Mouse (Mus musculus) kidney, adult 2 months (tissue): ENCODE results near the gene Fam83e. TPM values are rescaled to one million over a fixed set of nuclear protein-coding genes. Genes with fewer than 3 reads are reported as not detected.

Source experiments
- DNase-seq: peaks from one replicate; pipeline ENCODE4 v3.0.0; 2021
- H3K27ac ChIP-seq: fragments of 200-500 bp; 2 replicates; pipeline ENCODE4 v1.5.1; 2012; ENCODE audit warnings: low read depth, low read length, control low read depth, inconsistent platforms; ENCODE audit not compliant: insufficient read depth
- H3K27me3 ChIP-seq: fragments of 200-500 bp; replicated peaks from 2 replicates; pipeline ENCODE4 v1.6.1; 2012; ENCODE audit warnings: mild to moderate bottlenecking, moderate library complexity, low read length, inconsistent platforms; ENCODE audit not compliant: control insufficient read depth, insufficient read depth
- H3K36me3 ChIP-seq: fragments of 200-500 bp; 2 replicates; pipeline ENCODE4 v1.6.1; 2012; ENCODE audit warnings: mild to moderate bottlenecking, moderate library complexity, low read length, inconsistent platforms; ENCODE audit not compliant: control insufficient read depth, insufficient read depth
- H3K4me1 ChIP-seq: fragments of 200-500 bp; 2 replicates; pipeline ENCODE4 v1.6.1; 2011; ENCODE audit warnings: low read length; ENCODE audit not compliant: control insufficient read depth, insufficient read depth
- H3K4me3 ChIP-seq: fragments of 200-500 bp; 2 replicates; pipeline ENCODE4 v1.5.1; 2011; ENCODE audit warnings: mild to moderate bottlenecking, low read depth, low read length, control low read depth; ENCODE audit not compliant: insufficient read depth
- CTCF ChIP-seq: fragments of 200-500 bp; conservative IDR thresholded peaks from 2 replicates; pipeline ENCODE4 v1.5.1; 2011; ENCODE audit warnings: low read depth, mild to moderate bottlenecking, control low read depth, low read length, moderate library complexity, mixed read lengths; ENCODE audit not compliant: insufficient read depth, insufficient read length
- POLR2A ChIP-seq: fragments of 200-500 bp; IDR thresholded peaks from one replicate; pipeline ENCODE4 v1.6.1; 2011; ENCODE audit warnings: low read depth, low read length, control low read depth
- WGBS: fragments of 180-500 bp; shearing (Covaris S2); methylation state at CpG from one replicate; pipeline ENCODE4 v1.1.7; 2018; 5-methylcytosine and 5-hydroxymethylcytosine counted together
- polyA plus RNA-seq: library from polyadenylated mRNA; depleted of rRNA; stranded (reverse); fragments of >200 nt; gene quantifications from 2 replicates; pipeline ENCODE4 v1.2.3, GENCODE M21; 2012

Gene Fam83e
- polyA plus RNA-seq, 1 experiment, result 0.19 TPM

- no peak overlapping the region for H3K4me3 ChIP-seq
- H3K4me1 ChIP-seq, result peaks cover 3% of the 10 kb centered on the region; the same call in 1 of the 2 replicates
- no peaks in the 10 kb centered on the region for H3K36me3 ChIP-seq
- TF ChIP-seq CTCF, result no peak
- TF ChIP-seq POLR2A, result no peak
- no peaks in the 10 kb centered on the region for H3K27me3 ChIP-seq
- DNase-seq, result peak; percentile 52
- 33% methylated on average over 9 of the region's 9 CpGs for WGBS
- H3K27ac ChIP-seq, result no peak overlapping the region
Observed at GRCm38 (mm10) chr7:45750162-45750561, 29.1 kb downstream of the Fam83e start.

DNA sequence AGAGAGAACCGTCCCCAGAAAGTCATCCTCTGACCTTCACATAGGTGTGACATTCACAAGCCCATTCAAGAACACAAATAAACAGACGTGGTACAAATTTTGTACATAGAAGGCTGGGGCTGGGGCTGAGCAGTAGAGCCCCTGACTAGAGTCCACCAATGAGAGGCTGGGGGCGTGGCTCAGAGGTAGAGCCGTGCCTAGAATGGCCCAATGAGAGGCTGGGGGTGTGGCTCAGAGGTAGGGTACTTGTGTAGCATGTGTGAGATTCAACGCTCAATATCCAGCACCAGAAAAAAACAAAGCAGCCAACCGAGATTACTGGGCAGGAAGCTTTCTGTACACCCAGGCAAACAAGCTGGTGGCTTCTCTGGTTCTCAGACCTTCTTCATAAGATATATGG, 34.7 kb downstream of the Fam83e start:
- TF ChIP-seq POLR2A (no peak), CTCF (no peak)

DNA sequence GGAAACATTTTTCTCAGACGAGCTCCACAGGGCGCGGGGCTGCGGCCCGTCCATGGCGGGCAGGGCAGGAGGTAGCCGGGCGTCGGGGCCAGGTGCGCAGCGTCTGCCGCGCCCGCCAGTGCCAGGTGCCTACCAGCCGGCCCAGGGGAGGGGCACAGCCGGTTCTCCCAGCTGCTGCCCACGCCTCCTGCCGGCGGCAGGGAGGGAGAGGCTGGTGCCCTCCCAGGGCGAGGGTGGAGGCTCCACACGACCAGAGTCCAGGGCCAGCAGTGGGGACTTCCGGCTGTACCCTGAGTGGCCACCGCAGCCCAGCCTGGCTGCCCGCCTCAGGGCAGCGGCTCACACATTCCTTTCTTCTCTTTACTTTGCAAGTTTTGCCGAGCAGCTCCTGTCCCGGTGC, 38.4 kb downstream of the Fam83e start:
- Histone ChIP-seq H3K36me3 (no peaks in the 10 kb centered on the region), H3K4me1 (no peaks in the 10 kb centered on the region), H3K4me3 (peak overlapping the region; percentile 24; the same call in 1 of the 2 replicates), H3K27me3 (no peaks in the 10 kb centered on the region), H3K27ac (peak overlapping the region; percentile 25; the same call in 1 of the 2 replicates)
- 9% methylated on average over 26 of the region's 27 CpGs for WGBS
- DNase-seq, result peak; percentile 87
- TF ChIP-seq POLR2A (no peak), CTCF (no peak; the same call in 1 of the 2 replicates)

More for the DNA sequence above, 34.7 kb downstream of the Fam83e start:
- Histone ChIP-seq H3K4me1 (no peaks in the 10 kb centered on the region; the same call in 1 of the 2 replicates), H3K27me3 (no peaks in the 10 kb centered on the region), H3K4me3 (no peak overlapping the region), H3K27ac (no peak overlapping the region), H3K36me3 (no peaks in the 10 kb centered on the region)
- WGBS, result 77% methylated on average over 6 of the region's 6 CpGs
- DNase-seq, result no peak

DNA sequence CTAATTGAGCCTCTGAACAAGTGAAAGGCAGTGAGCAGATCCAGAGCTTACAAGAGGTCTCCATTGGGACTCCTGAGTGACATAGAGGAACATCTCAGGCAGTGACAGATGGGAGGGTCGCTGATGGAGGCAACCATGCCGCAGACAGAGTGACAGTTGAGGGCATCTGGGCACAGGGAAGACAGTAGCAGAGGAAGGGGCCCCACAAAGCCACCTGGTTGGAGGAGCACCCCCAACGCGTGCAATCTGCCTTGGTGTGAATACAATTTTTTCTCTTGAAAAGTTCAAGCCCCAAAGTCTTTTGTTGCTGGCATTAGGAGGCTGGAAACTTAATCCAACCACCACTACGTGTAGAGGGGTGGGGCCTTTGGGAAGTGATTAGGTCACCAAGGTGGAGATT, 39.1 kb downstream of the Fam83e start:
- no peak overlapping the region for H3K27ac ChIP-seq
- H3K36me3 ChIP-seq, result no peaks in the 10 kb centered on the region
- H3K4me1 ChIP-seq, result no peaks in the 10 kb centered on the region
- WGBS, result 79% methylated on average over 5 of the region's 5 CpGs
- no peaks in the 10 kb centered on the region for H3K27me3 ChIP-seq
- DNase-seq, result no peak
- TF ChIP-seq CTCF, result no peak
- no peak for TF ChIP-seq POLR2A
- H3K4me3 ChIP-seq, result no peak overlapping the region

GRCm38 (mm10) chr7:45765995-45766394, 45.0 kb downstream of the Fam83e start:
- no peak overlapping the region for H3K27ac ChIP-seq
- peaks cover 10% of the 10 kb centered on the region for H3K4me1 ChIP-seq
- 49% methylated on average over 8 of the region's 8 CpGs for WGBS
- H3K4me3 ChIP-seq, result no peak overlapping the region
- no peak for DNase-seq
- H3K36me3 ChIP-seq, result no peaks in the 10 kb centered on the region
- TF ChIP-seq POLR2A (no peak), CTCF (no peak)
- no peaks in the 10 kb centered on the region for H3K27me3 ChIP-seq

DNA sequence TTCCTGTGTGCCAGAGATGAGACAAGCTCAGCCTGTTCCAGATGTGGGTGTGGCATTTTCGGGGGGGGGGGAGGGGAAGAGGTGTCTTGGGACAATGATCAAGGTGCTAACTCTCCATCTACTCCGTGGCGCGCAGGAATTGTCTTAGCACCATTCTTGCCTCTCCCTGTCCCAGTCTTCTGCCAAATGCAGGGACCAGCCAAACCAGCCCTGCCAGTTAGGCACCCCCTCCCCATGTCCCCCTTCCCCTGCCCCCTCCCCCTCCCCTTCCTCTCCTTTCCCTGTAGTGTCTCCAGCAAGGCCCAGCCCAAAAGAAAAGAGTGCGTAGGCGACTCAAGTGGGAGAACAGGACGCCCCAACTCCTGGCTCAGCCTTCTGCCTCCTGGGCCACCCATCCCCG, 45.8 kb downstream of the Fam83e start:
- WGBS, result 61% methylated on average over 8 of the region's 8 CpGs
- no peaks in the 10 kb centered on the region for H3K36me3 ChIP-seq
- H3K4me3 ChIP-seq, result no peak overlapping the region
- H3K27me3 ChIP-seq, result no peaks in the 10 kb centered on the region
- peaks cover 12% of the 10 kb centered on the region for H3K4me1 ChIP-seq
- TF ChIP-seq POLR2A (no peak), CTCF (no peak)
- DNase-seq, result no peak
- no peak overlapping the region for H3K27ac ChIP-seq

DNA sequence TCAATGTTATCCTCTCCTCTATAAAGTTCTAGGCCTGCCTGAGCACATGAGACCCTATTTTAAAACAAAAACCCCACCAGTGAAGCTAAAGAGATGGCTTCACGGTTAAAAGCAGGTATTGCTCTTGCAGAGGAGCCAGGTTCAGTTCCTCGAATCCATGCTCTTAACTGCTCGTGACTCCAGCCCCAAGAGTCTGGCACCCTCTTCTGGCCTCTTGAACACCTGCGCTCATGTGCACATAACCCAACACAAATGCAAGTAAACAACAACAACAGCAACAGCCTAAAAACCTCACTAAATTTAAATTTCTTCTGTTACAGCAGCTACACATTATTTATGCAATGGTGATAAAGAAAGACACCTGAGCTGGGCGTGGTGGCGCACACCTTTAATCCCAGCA, 46.5 kb downstream of the Fam83e start:
- no peak for TF ChIP-seq CTCF
- TF ChIP-seq POLR2A, result no peak
- 97% methylated on average over 6 of the region's 6 CpGs for WGBS
- no peak for DNase-seq
- Histone ChIP-seq H3K27me3 (no peaks in the 10 kb centered on the region), H3K36me3 (no peaks in the 10 kb centered on the region), H3K4me1 (peaks cover 12% of the 10 kb centered on the region), H3K27ac (0 out of 2 replicates have a peak overlapping the region, but pooled peaks have one; percentile 10), H3K4me3 (no peak overlapping the region)
